Mouse (Mus musculus) intestine, postnatal 0 days (tissue): ENCODE data around the gene 5730522E02Rik. TPM values are rescaled to one million over a fixed set of nuclear protein-coding genes. Genes with fewer than 3 reads are reported as not detected.

ENCODE experiments used
- ATAC-seq: fragments of 200-750 bp; cut with Nextera tagmentation; 2 replicates; pipeline ENCODE4 v1.8.0; 2017; ENCODE audit warnings: mild to moderate bottlenecking, moderate TSS enrichment, moderate library complexity
- H3K27ac ChIP-seq: fragments of 300-500 bp; sonication (generic); 2 replicates; pipeline ENCODE4 v1.5.1; 2014; ENCODE audit warnings: mild to moderate bottlenecking, low read depth, low read length, moderate library complexity
- H3K27me3 ChIP-seq: fragments of 300-500 bp; sonication (generic); replicated peaks from 2 replicates; pipeline ENCODE4 v1.6.1; 2014; ENCODE audit warnings: low read length, mixed read lengths; ENCODE audit not compliant: control insufficient read depth, insufficient read depth
- H3K36me3 ChIP-seq: fragments of 300-500 bp; sonication (generic); 2 replicates; pipeline ENCODE4 v1.6.1; 2014; ENCODE audit warnings: mild to moderate bottlenecking, moderate library complexity; ENCODE audit not compliant: control insufficient read depth, insufficient read depth
- H3K4me1 ChIP-seq: fragments of 300-500 bp; sonication (generic); replicated peaks from 2 replicates; pipeline ENCODE4 v1.6.1; 2014; ENCODE audit warnings: antibody characterized with exemption, low read length, mixed read lengths; ENCODE audit not compliant: control insufficient read depth, insufficient read depth
- H3K4me2 ChIP-seq: fragments of 300-500 bp; sonication (generic); replicated peaks from 2 replicates; pipeline ENCODE4 v1.6.1; 2014; ENCODE audit warnings: low read depth, mild to moderate bottlenecking, moderate library complexity
- H3K4me3 ChIP-seq: fragments of 300-500 bp; sonication (generic); 2 replicates; pipeline ENCODE4 v1.5.1; 2014; ENCODE audit warnings: low read depth, low read length
- H3K9ac ChIP-seq: fragments of 300-500 bp; sonication (generic); 2 replicates; pipeline ENCODE4 v1.6.1; 2014; ENCODE audit warnings: mild to moderate bottlenecking, low read depth, low read length
- H3K9me3 ChIP-seq: fragments of 300-500 bp; sonication (generic); 2 replicates; pipeline ENCODE4 v1.6.1; 2016; ENCODE audit warnings: mixed run types; ENCODE audit not compliant: control insufficient read depth
- CTCF ChIP-seq: sonication (generic); IDR thresholded peaks from 2 replicates; pipeline ENCODE4 v1.5.1; 2016; ENCODE audit warnings: low read depth, mild to moderate bottlenecking, control low read depth, antibody characterized with exemption, moderate library complexity
- WGBS: fragments of 180-500 bp; shearing (Covaris S2); extraction: QIAGEN DNeasy Blood & Tissue Kit; methylation state at CpG from one replicate; pipeline ENCODE4 v1.1.7; 2014; 5-methylcytosine and 5-hydroxymethylcytosine counted together
- polyA plus RNA-seq: library from polyadenylated mRNA; unstranded; fragments of >200 nt; fragmentation: Nextera tagmentation; extraction: Ambion mirVana; gene quantifications from 2 replicates; pipeline ENCODE4 v1.2.1, GENCODE M21; 2015

Gene 5730522E02Rik
- polyA plus RNA-seq, 1 experiment from 2014 or later = 0.77 TPM

GRCm38 (mm10) chr11:26073638-26074294 lies 136.8 kb downstream of the 5730522E02Rik start:
- TF ChIP-seq CTCF = peak; percentile 83
- Histone ChIP-seq H3K4me1 (no peaks in the 10 kb centered on the region), H3K36me3 (no peaks in the 10 kb centered on the region), H3K27me3 (no peaks in the 10 kb centered on the region), H3K9ac (no peak overlapping the region), H3K9me3 (no peaks in the 10 kb centered on the region), H3K27ac (no peak overlapping the region), H3K4me2 (no peak overlapping the region), H3K4me3 (no peak overlapping the region)
- ATAC-seq = no peak
- WGBS = 48% methylated on average over 8 of the region's 8 CpGs

- Histone ChIP-seq H3K27ac (no peak overlapping the region), H3K4me1 (no peaks in the 10 kb centered on the region), H3K9ac (no peak overlapping the region), H3K9me3 (no peaks in the 10 kb centered on the region), H3K27me3 (no peaks in the 10 kb centered on the region), H3K36me3 (no peaks in the 10 kb centered on the region), H3K4me2 (no peak overlapping the region), H3K4me3 (no peak overlapping the region)
- WGBS = 51% methylated on average over 4 of the region's 4 CpGs
- no peak for ATAC-seq
- no peak for TF ChIP-seq CTCF
These were observed 138.5 kb downstream of the 5730522E02Rik start for GRCm38 (mm10) chr11:26072101-26072500.

GRCm38 (mm10) chr11:26063252-26063651 lies 147.3 kb downstream of the 5730522E02Rik start:
- ATAC-seq = no peak
- no peak overlapping the region for H3K4me3 ChIP-seq
- no peak overlapping the region for H3K27ac ChIP-seq
- no peaks in the 10 kb centered on the region for H3K9me3 ChIP-seq
- 63% methylated on average over 2 of the region's 2 CpGs for WGBS
- H3K4me1 ChIP-seq = no peaks in the 10 kb centered on the region
- no peak overlapping the region for H3K9ac ChIP-seq
- TF ChIP-seq CTCF = no peak
- H3K27me3 ChIP-seq = no peaks in the 10 kb centered on the region
- H3K36me3 ChIP-seq = no peaks in the 10 kb centered on the region
- H3K4me2 ChIP-seq = no peak overlapping the region

GRCm38 (mm10) chr11:26061471-26062137 lies 149.0 kb downstream of the 5730522E02Rik start:
- H3K27me3 ChIP-seq = no peaks in the 10 kb centered on the region
- no peak overlapping the region for H3K9ac ChIP-seq
- H3K36me3 ChIP-seq = no peaks in the 10 kb centered on the region
- H3K4me1 ChIP-seq = no peaks in the 10 kb centered on the region
- no peaks in the 10 kb centered on the region for H3K9me3 ChIP-seq
- 79% methylated on average over 8 of the region's 8 CpGs for WGBS
- ATAC-seq = no peak
- TF ChIP-seq CTCF = no peak
- H3K4me2 ChIP-seq = no peak overlapping the region
- no peak overlapping the region for H3K4me3 ChIP-seq
- H3K27ac ChIP-seq = no peak overlapping the region

DNA sequence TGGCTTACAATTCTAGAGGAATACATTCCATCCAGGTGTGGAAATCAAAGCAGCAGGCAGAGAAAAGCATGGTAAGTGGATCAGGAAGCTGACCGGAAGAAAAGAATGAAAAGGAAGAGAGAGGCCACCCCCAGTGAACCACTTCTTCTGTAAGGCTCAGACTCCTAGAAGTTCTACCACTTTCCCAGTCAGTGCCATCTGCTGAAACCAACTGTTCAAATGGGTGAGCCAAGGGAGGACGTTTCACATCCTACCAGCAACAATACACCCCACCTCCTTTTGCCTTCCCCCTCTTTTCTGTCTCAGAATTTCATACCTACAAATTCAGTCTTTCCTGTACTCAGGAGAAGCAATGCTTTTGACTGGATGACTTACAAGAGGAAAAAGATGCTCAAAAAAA lies 197.0 kb downstream of the 5730522E02Rik start:
- WGBS = 75% methylated on average over 2 of the region's 2 CpGs
- no peak for TF ChIP-seq CTCF

DNA sequence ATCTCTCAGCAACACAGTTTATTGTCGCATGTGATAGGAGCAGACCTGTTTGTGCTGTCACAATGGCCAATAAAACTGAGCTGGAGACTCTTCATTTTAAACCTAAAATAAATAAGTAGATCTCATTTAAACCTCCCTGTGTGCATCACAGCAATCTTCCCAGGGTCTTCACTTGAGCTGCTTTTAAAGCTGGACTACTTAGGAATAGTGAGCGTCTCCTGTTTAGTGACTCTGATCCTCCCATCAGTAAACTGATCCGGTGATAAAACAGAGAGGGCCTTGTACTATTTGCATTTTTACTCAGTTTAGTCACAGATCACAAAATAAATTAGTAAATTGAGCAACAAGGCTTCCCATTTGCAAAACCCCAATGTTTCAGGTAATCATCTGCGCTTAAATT lies 206.5 kb downstream of the 5730522E02Rik start:
- WGBS = 73% methylated on average over 4 of the region's 4 CpGs
- no peaks in the 10 kb centered on the region for H3K4me1 ChIP-seq

More for the DNA sequence above, 197.0 kb downstream of the 5730522E02Rik start:
- H3K4me3 ChIP-seq = no peak overlapping the region
- no peaks in the 10 kb centered on the region for H3K27me3 ChIP-seq
- no peaks in the 10 kb centered on the region for H3K9me3 ChIP-seq
- H3K36me3 ChIP-seq = no peaks in the 10 kb centered on the region
- ATAC-seq = no peak
- H3K27ac ChIP-seq = no peak overlapping the region
- no peak overlapping the region for H3K4me2 ChIP-seq
- no peaks in the 10 kb centered on the region for H3K4me1 ChIP-seq
- H3K9ac ChIP-seq = no peak overlapping the region

More for the DNA sequence above, 206.5 kb downstream of the 5730522E02Rik start:
- TF ChIP-seq CTCF = no peak
- no peaks in the 10 kb centered on the region for H3K27me3 ChIP-seq
- H3K36me3 ChIP-seq = no peaks in the 10 kb centered on the region
- H3K27ac ChIP-seq = no peak overlapping the region
- no peak overlapping the region for H3K4me3 ChIP-seq
- no peak overlapping the region for H3K4me2 ChIP-seq
- H3K9me3 ChIP-seq = no peaks in the 10 kb centered on the region
- no peak for ATAC-seq
- H3K9ac ChIP-seq = no peak overlapping the region
